Mouse (Mus musculus) liver, postnatal 0 days (tissue): Measurements from ENCODE around the gene Safb.

Experiments used
- CTCF ChIP-seq: sonication (generic); IDR thresholded peaks from 2 replicates; pipeline ENCODE4 v1.5.1; 2016; ENCODE audit warnings: antibody characterized with exemption, low read depth
- EP300 ChIP-seq: IDR thresholded peaks from 2 replicates; pipeline ENCODE4 v1.6.1; 2016; ENCODE audit warnings: antibody characterized with exemption, low read depth, mild to moderate bottlenecking

DNA sequence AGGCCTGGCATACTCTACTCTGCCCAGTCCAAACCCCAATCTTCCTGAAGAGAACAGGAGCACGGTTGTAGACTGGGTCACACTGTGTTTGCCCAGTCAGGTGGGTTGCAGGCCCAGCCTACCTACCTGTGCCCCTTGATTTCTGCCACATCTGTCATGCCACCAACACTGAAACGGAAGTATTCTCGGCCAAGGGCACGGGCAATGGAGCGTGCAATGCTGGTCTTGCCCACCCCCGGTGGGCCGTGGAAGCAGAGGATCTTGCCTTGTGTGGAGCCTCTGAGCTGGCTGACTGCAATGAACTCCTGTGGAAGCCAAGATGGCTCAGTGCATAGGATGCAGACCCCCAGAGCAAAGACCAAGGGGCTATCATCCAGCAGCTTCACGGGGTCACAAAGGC is 33.0 kb downstream of the Safb start:
- no peak for TF ChIP-seq CTCF
- no peak for TF ChIP-seq EP300
